Mouse (Mus musculus): ENCODE measurements around the gene Fbln5.

- TF ChIP-seq CTCF (IDR thresholded peaks at IDR 0.05; ENCODE audit: extremely low read depth, insufficient read depth, low read length), result no peak
- no peak for TF ChIP-seq POLR2A (IDR thresholded peaks at IDR 0.05; ENCODE audit: extremely low read depth, insufficient read depth, low read length)
Measured at GRCm38 (mm10) chr12:101814423-101814822, 4.4 kb downstream of the Fbln5 start.

Measured in cortical plate, adult 2 months (tissue).